Mouse (Mus musculus) adrenal gland, postnatal 25 days (tissue): ENCODE measurements around the gene Wdr35. TPM values are rescaled to one million over a fixed set of nuclear protein-coding genes. Genes with fewer than 3 reads are reported as not detected.
"Not testable (repeated sequence)": the region's sequence is repeated elsewhere in the genome, so short reads cannot be mapped to it uniquely, and the experiment has no call there.

Experiments used
- DNase-seq: peaks from one replicate; pipeline ENCODE4 v3.0.0; 2021; ENCODE audit warnings: mixed read lengths
- long read RNA-seq: library from polyadenylated mRNA; stranded (forward); transcript quantifications from one replicate; pipeline ENCODE4 v2.0.0, GENCODE M21; 2021
- total RNA-seq: library from RNA; stranded (reverse); gene quantifications from 2 replicates; pipeline ENCODE4 v1.2.3, GENCODE M21; 2021

The Wdr35 gene
- total RNA-seq: 9.9 and 16.1 TPM in 2 replicates
- long read RNA-seq, full-length matches to known transcripts: 9 of 18 reads
- long read RNA-seq, partial matches to known transcripts: 5 of 18 reads
- long read RNA-seq, other reads (novel, unspliced or antisense): 4 of 18 reads

DNA sequence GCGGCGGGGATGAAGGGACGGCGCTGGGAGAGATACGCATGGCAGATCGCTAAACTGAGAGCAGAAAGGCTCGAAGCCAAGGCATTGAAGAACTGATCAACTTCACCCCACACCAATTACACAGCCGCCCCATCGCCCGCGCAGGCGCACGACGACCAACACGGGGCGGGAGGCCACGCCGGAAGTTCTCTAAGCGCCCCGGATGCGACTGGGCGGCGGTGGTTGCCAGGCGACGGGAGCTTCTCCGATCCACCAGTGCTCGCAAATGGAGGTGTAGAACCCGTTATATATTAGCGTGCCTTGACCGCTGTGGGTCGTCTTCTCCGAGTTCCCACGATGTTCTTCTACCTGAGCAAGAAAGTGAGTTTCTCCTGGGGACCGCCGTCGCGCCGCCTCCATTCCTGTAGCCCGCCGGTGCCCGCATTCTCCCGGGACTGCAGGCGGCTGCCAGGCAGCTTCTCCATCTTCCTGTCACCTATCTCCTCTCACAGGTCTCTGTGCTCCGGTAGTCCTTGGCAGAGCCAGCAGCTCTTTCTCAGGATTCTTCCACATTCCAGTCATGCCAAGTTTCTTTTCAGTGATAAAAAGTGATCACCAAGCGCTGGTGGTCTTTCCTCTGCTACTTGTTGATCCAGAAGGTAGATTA is at the start of gene Wdr35:
Wdr35 (plus strand) TSS at position 73 of the 646 bp plus-strand sequence.
- DNase-seq: peak; percentile 93

- no peak for DNase-seq
Observed at GRCm38 (mm10) chr12:8927652-8928051, 46.0 kb upstream of the Wdr35 start.

- DNase-seq: no peak
Observed at GRCm38 (mm10) chr12:8928766-8929165, 44.9 kb upstream of the Wdr35 start.

DNA sequence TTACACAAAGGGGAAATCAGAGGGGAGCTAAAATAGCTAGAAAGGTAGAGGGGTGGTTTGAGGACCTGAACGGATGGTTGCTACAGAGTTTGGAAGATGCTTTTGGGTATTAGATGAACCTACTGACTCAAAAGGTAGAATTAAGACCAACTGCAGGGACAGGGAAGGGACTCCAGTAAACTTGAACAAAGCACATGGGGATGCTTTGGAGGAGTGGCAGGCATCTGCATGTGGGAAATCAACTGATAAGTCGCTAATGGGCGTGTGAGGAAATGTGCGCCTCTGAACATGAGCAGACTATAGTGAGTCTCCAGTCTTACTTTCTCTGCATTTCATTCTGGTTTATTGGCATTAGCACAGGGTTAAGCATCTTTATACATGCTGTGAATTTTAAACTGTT is 42.6 kb upstream of the Wdr35 start:
- no peak for DNase-seq

- DNase-seq: peak; percentile 67
Observed at GRCm38 (mm10) chr12:8935349-8935748, 38.3 kb upstream of the Wdr35 start.

DNA sequence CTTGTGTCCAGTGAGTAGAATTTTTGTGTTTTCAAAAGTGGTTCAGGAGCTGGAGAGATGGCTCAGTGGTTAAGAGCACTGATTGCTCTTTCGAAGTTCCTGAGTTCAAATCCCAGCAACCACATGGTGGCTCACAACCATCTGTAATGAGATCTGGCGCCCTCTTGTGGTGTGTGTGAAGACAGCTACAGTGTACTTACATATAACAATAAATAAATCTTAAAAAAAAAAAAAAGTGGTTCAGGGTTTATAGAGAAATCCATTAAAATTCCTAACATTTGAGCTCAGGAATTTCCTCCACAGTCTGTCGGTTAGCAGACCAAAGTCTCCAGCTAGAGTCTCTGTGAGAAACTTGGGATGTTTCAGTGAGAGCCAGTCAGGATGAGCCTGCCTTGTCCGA is 37.5 kb upstream of the Wdr35 start:
- DNase-seq: not testable (repeated sequence)

GRCm38 (mm10) chr12:8939490-8939889 is 34.2 kb upstream of the Wdr35 start:
- DNase-seq: no peak

DNA sequence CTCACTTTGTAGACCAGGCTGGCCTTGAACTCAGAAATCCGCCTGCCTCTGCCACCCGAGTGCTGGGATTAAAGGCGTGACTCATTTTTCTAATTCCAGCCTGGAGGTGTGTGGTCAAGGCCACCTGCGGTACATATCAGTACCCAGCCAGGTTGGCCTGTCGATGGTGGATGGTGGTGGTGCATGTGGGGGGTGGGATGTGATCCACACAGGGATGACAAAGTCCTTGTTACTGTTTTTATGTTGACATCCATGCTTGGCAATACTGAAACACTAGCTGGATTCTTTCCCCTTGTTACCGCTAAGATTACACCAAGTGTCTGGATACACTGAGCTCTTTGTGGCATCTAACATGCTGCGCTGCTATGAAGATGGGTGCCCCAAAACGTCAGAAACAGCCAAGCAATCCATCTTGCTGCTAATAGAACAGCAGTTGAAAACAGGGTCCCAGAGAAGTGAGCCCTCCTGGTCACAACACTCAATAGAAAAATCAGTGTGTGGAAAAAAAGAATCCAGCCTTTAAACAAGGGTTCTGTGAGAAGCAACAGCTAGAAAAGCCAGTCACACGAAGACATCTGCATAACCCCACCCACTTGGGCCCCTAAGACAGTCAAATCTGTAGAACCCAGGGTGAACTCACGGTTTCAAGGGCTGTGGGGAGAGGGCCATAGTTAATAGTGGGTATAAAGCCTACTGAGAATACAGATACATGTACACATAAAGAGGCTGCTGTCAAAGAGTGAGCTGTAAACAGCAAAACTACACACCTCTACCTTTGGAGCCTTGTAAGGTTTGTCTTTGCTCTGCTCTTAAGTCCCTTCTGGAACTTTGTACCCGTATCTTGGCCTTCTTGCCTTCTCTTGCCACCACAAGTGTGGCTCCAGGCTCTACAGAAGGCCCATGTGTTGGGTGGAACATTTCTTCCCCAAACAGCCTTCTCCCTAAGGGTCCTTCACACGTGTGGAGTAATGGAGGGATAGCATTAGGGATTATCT is 33.4 kb upstream of the Wdr35 start:
- DNase-seq: no peak

GRCm38 (mm10) chr12:8941131-8941615 is 32.5 kb upstream of the Wdr35 start:
- DNase-seq: no peak

GRCm38 (mm10) chr12:8941699-8942392 is 31.8 kb upstream of the Wdr35 start:
- DNase-seq: no peak

DNA sequence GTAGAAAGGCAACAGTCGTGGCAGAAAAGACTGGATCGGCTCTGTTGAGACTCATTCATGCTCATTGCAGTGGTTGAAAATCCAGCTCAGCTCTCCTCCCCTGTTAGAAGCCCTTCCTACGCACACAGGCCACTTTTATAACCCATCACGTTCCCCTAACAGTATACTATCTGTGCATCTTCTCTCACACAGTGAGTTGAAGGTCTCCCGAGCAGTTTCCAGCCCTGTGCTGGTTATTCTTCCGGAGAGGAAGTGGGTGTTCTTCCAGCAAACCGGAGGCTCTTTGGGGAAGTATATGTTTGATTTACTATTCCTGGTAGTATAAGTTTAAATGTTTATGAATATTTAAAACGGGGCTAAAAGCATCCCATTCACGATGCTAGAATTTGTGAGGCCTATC is 26.5 kb upstream of the Wdr35 start:
- DNase-seq: no peak

DNA sequence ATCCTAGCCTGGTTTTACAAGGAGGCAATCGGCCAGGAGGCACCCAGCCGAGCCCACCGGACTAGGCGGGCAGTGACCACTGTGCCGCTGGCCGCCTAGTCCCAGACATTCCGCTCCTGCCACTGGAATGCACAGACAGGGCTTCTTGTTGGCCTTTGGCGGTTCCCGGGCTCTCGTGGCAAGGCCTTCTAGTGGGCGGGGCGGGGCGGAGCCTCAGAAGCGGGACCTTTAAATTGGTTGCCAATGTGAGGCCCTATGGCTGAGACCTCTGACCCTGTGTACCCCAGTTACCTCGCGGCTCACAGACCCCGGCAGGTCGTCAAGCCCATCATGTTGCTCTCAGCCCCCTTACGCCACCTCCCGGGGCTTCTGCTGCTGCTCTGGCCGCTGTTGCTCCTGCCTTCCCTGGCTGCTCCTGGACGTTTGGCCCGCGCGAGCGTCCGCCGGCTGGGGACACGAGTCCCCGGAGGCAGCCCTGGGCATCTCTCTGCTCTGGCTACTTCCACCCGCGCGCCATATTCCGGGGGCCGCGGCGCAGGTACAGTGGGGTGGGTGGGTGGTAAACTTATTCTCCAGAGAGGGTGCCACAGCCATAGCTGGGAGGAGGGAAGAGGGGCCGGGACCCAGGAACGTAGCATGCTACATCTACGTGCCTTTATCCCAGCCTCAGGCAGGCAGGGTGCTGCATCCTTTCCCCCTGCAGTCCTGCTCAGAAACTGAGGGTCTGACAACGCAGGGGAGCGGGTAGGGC is 25.8 kb upstream of the Wdr35 start, which contains the start of gene Matn3:
Matn3 (plus strand) TSS at position 216 of the 751 bp plus-strand sequence.
- DNase-seq: peak; percentile 81

DNA sequence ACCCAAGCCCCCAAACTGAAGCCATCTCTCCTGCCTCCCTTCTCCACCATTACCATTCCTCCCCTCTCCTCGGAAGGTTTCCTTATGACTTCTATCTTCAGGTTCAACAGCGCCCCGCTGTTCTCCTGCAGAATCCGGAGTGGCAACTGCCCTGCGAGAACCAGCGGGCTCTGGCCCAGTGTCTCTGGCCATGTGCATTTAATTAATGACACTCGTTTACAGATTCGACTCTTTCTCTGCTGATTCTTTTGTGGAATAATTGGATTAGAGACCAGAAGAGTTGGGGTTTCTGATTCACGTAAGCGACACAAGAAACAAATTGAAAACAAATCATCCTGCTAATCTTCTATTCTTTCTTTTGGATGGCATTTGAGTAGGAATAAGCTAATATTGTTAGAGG is 20.6 kb upstream of the Wdr35 start:
- DNase-seq: no peak

DNA sequence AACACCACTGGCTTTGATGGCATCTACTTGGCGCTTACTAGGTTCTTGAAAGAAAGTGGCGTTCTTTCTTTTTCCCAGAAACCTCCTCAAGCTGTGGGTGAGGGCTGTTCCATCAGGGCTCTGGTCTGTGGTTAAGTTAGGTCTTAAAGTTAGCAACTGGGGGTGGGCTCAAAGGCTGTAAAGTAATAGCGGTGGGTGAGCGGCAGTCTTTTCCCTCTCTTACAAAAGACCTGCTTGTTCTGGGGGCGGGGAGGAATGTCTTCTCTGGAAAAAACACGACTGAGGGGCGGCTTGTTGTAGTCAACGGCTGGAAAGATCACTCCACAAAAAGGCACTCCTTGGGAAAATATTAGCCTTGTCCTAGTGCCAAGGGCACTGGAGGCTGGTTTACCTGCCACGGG is 19.5 kb upstream of the Wdr35 start:
- no peak for DNase-seq

DNA sequence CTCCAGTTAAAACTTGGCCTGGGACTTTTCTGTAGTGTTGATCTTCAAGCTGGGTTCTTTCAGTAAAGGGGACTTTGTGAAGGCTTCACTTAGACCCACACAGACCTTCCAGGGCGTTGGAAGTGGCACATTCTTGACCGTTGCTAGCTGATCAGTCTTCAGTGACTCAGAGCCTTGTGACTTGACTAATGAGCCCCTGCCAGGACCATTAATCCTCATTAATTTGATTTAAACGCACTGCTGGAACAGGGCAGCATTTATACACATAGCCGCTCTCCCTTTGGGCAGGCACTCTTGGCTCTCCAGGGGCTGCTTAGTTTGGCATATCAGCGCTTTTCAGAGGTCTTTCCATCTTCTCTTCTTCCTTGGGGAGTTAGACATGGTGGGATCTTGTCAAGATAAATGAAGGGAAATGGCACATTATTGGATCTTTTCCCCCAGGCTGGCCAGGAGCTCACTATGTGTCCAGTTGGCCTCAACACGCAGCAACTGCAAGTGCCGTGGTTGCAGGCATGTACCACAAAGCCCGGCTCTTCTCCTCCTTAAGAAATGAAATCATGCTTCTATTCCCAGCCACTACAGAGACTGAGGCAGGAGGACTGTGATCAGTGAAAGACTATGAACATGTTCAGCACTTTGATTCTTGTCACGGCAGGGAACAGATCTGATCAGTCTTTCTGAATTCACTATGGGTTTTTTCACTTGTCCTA is 11.9 kb upstream of the Wdr35 start:
- no peak for DNase-seq

DNA sequence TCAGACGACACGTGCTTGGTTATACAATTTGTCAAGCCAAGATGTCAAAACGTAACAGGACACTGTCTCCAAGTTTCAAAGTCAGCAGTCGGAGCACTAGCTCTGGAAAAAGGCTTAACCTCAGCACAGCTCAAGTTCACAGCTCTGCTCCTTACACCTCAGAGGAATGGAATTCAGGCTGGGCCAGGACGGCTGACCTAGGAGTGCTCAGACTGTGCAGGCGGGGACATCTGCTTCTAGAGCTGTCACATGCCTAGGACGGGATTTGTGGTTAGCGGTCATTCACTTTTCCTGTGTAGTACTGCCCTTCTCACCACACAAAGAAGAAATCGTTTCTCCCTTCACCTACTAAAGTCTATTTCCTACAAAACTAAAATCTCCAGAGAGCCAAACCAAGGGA is 3.9 kb upstream of the Wdr35 start:
- DNase-seq: peak; percentile 43

DNA sequence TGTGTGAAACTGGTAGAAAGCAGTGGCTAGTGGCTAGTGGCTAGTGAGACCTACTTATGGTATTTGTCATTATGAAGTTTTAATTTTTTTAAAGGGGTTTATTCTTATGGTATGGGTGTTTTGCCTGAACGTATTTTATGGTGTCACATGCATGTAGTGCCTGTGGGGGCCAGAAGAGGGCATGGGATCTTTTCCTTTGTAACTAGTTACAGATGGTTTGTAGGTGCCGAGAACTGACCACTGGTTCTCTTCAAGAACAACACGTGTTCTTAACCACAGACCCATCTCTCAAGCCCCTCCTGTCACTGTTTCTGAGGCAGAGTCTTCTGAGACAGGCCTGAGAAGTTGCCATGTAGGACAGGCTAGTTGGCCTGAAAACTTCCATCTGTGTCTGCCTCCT is 1.4 kb downstream of the Wdr35 start:
- no peak for DNase-seq

GRCm38 (mm10) chr12:8993231-8993630 is 19.5 kb downstream of the Wdr35 start:
- DNase-seq: no peak

DNA sequence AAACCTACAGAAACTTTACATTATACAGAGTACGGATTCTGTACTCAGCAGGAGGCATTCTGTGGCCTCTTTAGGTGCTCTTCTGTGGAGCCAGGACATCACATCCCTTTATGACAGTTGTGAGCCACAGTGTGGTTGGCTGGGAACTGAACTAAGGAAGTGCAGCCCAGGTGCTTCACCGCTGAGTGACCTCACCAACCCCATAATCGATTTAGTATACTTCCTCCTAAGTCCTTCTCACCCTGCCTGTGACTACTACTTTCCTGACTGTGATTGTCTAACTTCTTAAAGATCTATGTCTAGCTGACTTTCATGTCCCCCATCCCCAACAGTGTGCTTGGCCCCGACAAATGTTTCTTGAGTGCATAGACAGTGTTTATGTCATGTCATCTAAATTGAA is 24.6 kb downstream of the Wdr35 start:
- no peak for DNase-seq

DNA sequence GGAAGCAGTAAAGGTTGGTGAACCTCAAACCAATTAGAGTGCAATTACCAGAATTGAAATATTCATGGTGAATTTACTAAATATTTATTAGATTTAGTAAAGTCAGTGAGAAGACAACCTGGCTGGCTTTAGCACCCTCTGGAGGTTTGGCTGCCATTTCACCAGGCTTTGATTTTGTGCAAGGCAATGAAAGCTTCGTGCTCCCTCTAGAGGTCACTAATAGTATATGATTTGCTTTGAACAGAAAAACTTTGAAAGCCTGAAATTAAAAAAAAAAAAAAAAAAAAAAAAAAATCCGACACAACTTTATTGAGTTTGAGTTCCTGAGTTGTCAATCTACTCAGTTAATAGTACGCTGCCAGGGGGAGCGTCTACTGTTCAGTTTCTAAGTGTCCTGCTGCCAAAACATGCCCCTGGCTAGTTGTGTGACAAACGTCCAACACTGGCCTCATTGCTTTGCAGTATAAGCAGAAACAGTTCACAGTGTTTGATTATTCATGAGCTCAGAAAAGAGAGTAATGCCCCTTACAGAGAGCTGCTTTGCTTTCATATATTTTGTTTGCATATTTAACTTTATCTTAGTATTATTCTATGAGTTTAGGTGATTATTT is 28.5 kb downstream of the Wdr35 start:
- peak; percentile 43 for DNase-seq
